Mouse (Mus musculus): ENCODE results near the gene Arpc5.
"Not testable (repeated sequence)": the region's sequence is repeated elsewhere in the genome, so short reads cannot be mapped to it uniquely, and the experiment has no call there.

Arpc5 gene

GRCm38 (mm10) chr1:152779071-152779737, 12.9 kb downstream of the Arpc5 start:
- in situ Hi-C loops (cut with MboI), result no loop called here

GRCm38 (mm10) chr1:152784620-152785019, 18.3 kb downstream of the Arpc5 start:
- in situ Hi-C loops (cut with MboI), result no loop called here

- in situ Hi-C loops (cut with MboI), result not testable (repeated sequence)
Measured at GRCm38 (mm10) chr1:152785446-152785845, 19.1 kb downstream of the Arpc5 start.

- in situ Hi-C loops (cut with MboI), result no loop called here
Measured at GRCm38 (mm10) chr1:152786953-152787352, 20.6 kb downstream of the Arpc5 start.

GRCm38 (mm10) chr1:152788121-152788660, 21.8 kb downstream of the Arpc5 start:
- in situ Hi-C loops (cut with MboI), result no loop called here

- in situ Hi-C loops (cut with MboI), result loop anchor here (10.0 kb wide), 1 partner anchor 115 kb away; the partner anchor contains the start of gene Smg7
Measured at GRCm38 (mm10) chr1:152790254-152790653, 23.9 kb downstream of the Arpc5 start.

GRCm38 (mm10) chr1:152790821-152791220, 24.5 kb downstream of the Arpc5 start:
- in situ Hi-C loops (cut with MboI), result loop anchor here (10.0 kb wide), 1 partner anchor 114 kb away; the partner anchor contains the start of gene Smg7

- in situ Hi-C loops (cut with MboI), result loop anchor here (10.0 kb wide), 1 partner anchor 114 kb away; the partner anchor contains the start of gene Smg7
Measured at GRCm38 (mm10) chr1:152791269-152791668, 24.9 kb downstream of the Arpc5 start.

GRCm38 (mm10) chr1:152792736-152793494, 26.6 kb downstream of the Arpc5 start:
- in situ Hi-C loops (cut with MboI), result loop anchor here (10.0 kb wide), 1 partner anchor 112 kb away; the partner anchor contains the start of gene Smg7

GRCm38 (mm10) chr1:152793495-152794130, 27.3 kb downstream of the Arpc5 start:
- in situ Hi-C loops (cut with MboI), result loop anchor here (10.0 kb wide), 1 partner anchor 111 kb away; the partner anchor contains the start of gene Smg7

- in situ Hi-C loops (cut with MboI), result loop anchor here (10.0 kb wide), 1 partner anchor 109 kb away; the partner anchor contains the start of gene Smg7
Measured at GRCm38 (mm10) chr1:152795688-152796255, 29.4 kb downstream of the Arpc5 start.

GRCm38 (mm10) chr1:152796683-152797263, 30.4 kb downstream of the Arpc5 start:
- in situ Hi-C loops (cut with MboI), result loop anchor here (10.0 kb wide), 1 partner anchor 108 kb away; the partner anchor contains the start of gene Smg7

GRCm38 (mm10) chr1:152798125-152798524, 31.8 kb downstream of the Arpc5 start:
- in situ Hi-C loops (cut with MboI), result loop anchor here (10.0 kb wide), 1 partner anchor 107 kb away; the partner anchor contains the start of gene Smg7

- in situ Hi-C loops (cut with MboI), result loop anchor here (10.0 kb wide), 1 partner anchor 105 kb away; the partner anchor contains the start of gene Smg7
Measured at GRCm38 (mm10) chr1:152799897-152800296, 33.6 kb downstream of the Arpc5 start, which contains the start of gene Ncf2. Gene Ncf2 (plus strand): TSS chr1:152800194.

GRCm38 (mm10) chr1:152800633-152801176, 34.4 kb downstream of the Arpc5 start:
- in situ Hi-C loops (cut with MboI), result no loop called here

GRCm38 (mm10) chr1:152804907-152805306, 38.6 kb downstream of the Arpc5 start:
- in situ Hi-C loops (cut with MboI), result no loop called here

- in situ Hi-C loops (cut with MboI), result no loop called here
Measured at GRCm38 (mm10) chr1:152807619-152808391, 41.5 kb downstream of the Arpc5 start.

GRCm38 (mm10) chr1:152808392-152808680, 42.0 kb downstream of the Arpc5 start:
- in situ Hi-C loops (cut with MboI), result no loop called here

GRCm38 (mm10) chr1:152809541-152810252, 43.4 kb downstream of the Arpc5 start:
- in situ Hi-C loops (cut with MboI), result no loop called here

Measured in mature B cell (primary cell).